Mouse (Mus musculus): ENCODE measurements around the gene Ap3s2. TPM values are rescaled to one million over a fixed set of nuclear protein-coding genes. Genes with fewer than 3 reads are reported as not detected.

Gene Ap3s2
- polyA plus RNA-seq, 1 experiment from 2014 or later: 9.8 TPM

DNA sequence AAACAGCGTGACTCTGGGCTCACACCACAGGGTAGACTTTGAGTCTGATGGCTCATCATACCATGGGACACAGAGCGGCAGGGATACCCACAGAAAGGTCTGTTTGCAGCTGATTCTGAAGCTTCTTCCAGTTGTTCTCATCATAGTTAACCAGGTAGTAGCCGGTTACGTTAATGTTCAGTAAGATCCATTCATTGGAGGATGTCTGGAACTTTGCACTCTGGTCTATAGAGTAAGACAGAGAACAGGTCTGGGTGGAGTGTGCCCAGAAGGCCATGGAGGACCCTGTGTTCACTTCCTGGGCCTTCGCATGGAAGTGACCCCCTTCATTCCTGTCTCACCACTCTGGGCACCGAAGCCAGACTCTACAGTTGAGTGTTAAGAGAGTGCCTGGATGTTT, 85.3 kb downstream of the Ap3s2 start:
- H3K4me3 ChIP-seq (ENCODE audit: low read depth, low read length): no peak overlapping the region
- no peak overlapping the region for H3K9ac ChIP-seq (ENCODE audit: low read depth, low read length)
- no peaks in the 10 kb centered on the region for H3K4me1 ChIP-seq (ENCODE audit: control insufficient read depth, low read depth, low read length)
- no peaks in the 10 kb centered on the region for H3K9me3 ChIP-seq (replicated peaks; ENCODE audit: control insufficient read depth, low read length)
- ATAC-seq (ENCODE audit: low read depth): no peak
- H3K27me3 ChIP-seq (ENCODE audit: control insufficient read depth, insufficient read depth, low read depth, low read length): no peaks in the 10 kb centered on the region
- H3K4me2 ChIP-seq (ENCODE audit: low read depth, low read length): no peak overlapping the region
- 75% methylated on average over 6 of the region's 6 CpGs for WGBS (ENCODE audit: insufficient replicate concordance)
- H3K27ac ChIP-seq (ENCODE audit: low read length): no peak overlapping the region
- no peaks in the 10 kb centered on the region for H3K36me3 ChIP-seq (ENCODE audit: control insufficient read depth, insufficient read depth)

- ATAC-seq (ENCODE audit: low read depth): no peak
- Histone ChIP-seq H3K27ac (ENCODE audit: low read length) (no peak overlapping the region), H3K9ac (ENCODE audit: low read depth, low read length) (no peak overlapping the region), H3K4me1 (ENCODE audit: control insufficient read depth, low read depth, low read length) (no peaks in the 10 kb centered on the region), H3K4me2 (ENCODE audit: low read depth, low read length) (no peak overlapping the region), H3K36me3 (ENCODE audit: control insufficient read depth, insufficient read depth) (no peaks in the 10 kb centered on the region), H3K4me3 (ENCODE audit: low read depth, low read length) (no peak overlapping the region), H3K9me3 (replicated peaks; ENCODE audit: control insufficient read depth, low read length) (no peaks in the 10 kb centered on the region), H3K27me3 (ENCODE audit: control insufficient read depth, insufficient read depth, low read depth, low read length) (no peaks in the 10 kb centered on the region)
Measured at GRCm38 (mm10) chr7:79832980-79833379, 87.5 kb downstream of the Ap3s2 start.

GRCm38 (mm10) chr7:79831585-79831984, 88.9 kb downstream of the Ap3s2 start:
- Histone ChIP-seq H3K27me3 (ENCODE audit: control insufficient read depth, insufficient read depth, low read depth, low read length) (no peaks in the 10 kb centered on the region), H3K9ac (ENCODE audit: low read depth, low read length) (no peak overlapping the region)
- 61% methylated on average over 6 of the region's 6 CpGs for WGBS (ENCODE audit: insufficient replicate concordance)

DNA sequence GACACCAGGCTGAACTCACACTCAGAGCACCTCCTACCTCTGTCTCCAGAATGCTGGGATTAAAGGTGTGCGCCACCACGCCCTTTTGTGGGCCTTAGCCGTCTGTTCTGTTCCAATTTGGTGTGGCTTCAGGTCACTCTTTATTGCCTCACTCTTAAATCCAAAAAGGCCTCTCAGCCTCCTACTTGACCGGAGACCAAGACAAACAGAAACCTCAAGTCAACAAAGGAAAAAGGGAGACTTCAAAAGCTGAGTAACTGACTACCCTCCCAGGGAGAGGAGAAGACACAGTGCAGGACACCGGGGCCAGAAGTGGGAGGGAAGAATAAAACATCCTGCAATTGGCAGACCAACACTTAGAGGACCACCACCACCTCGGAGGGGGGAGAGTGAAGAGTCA, 89.3 kb downstream of the Ap3s2 start:
- Histone ChIP-seq H3K4me1 (ENCODE audit: control insufficient read depth, low read depth, low read length) (no peaks in the 10 kb centered on the region), H3K9ac (ENCODE audit: low read depth, low read length) (no peak overlapping the region), H3K27me3 (ENCODE audit: control insufficient read depth, insufficient read depth, low read depth, low read length) (no peaks in the 10 kb centered on the region), H3K36me3 (ENCODE audit: control insufficient read depth, insufficient read depth) (no peaks in the 10 kb centered on the region), H3K4me3 (ENCODE audit: low read depth, low read length) (no peak overlapping the region), H3K4me2 (ENCODE audit: low read depth, low read length) (no peak overlapping the region), H3K9me3 (replicated peaks; ENCODE audit: control insufficient read depth, low read length) (no peaks in the 10 kb centered on the region), H3K27ac (ENCODE audit: low read length) (no peak overlapping the region)
- no peak for ATAC-seq (ENCODE audit: low read depth)
- WGBS (ENCODE audit: insufficient replicate concordance): 48% methylated on average over 6 of the region's 6 CpGs

More at GRCm38 (mm10) chr7:79831585-79831984, 88.9 kb downstream of the Ap3s2 start:
- no peak overlapping the region for H3K27ac ChIP-seq (ENCODE audit: low read length)
- no peaks in the 10 kb centered on the region for H3K9me3 ChIP-seq (replicated peaks; ENCODE audit: control insufficient read depth, low read length)
- no peaks in the 10 kb centered on the region for H3K4me1 ChIP-seq (ENCODE audit: control insufficient read depth, low read depth, low read length)
- no peak for ATAC-seq (ENCODE audit: low read depth)
- H3K4me3 ChIP-seq (ENCODE audit: low read depth, low read length): no peak overlapping the region
- no peaks in the 10 kb centered on the region for H3K36me3 ChIP-seq (ENCODE audit: control insufficient read depth, insufficient read depth)
- no peak overlapping the region for H3K4me2 ChIP-seq (ENCODE audit: low read depth, low read length)

DNA sequence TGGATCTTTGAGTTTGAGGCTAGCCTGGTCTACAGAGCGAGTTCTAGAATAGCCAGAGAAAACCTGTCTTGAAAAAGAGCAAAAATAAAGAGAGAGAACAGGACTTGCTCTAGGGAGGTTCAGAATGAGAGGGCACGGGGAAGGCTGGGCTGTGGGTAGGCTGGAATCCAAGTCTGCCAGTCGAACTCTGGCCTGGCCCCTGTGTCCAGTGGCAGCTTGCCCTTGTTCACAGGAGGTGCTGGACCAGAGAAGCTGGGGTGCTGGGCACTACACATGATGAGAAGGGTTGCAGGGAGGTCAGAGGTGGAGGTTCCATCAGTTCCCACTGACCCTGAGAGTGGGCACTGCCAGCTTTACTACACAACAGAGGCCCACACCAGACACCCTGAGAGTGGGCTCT, 92.1 kb downstream of the Ap3s2 start:
- no peaks in the 10 kb centered on the region for H3K4me1 ChIP-seq (ENCODE audit: control insufficient read depth, low read depth, low read length)
- H3K9ac ChIP-seq (ENCODE audit: low read depth, low read length): no peak overlapping the region
- H3K4me2 ChIP-seq (ENCODE audit: low read depth, low read length): no peak overlapping the region
- WGBS (ENCODE audit: insufficient replicate concordance): 63% methylated on average over 3 of the region's 3 CpGs
- no peaks in the 10 kb centered on the region for H3K27me3 ChIP-seq (ENCODE audit: control insufficient read depth, insufficient read depth, low read depth, low read length)
- no peak for ATAC-seq (ENCODE audit: low read depth)
- peaks cover 2% of the 10 kb centered on the region; the same call in 1 of the 2 replicates for H3K36me3 ChIP-seq (ENCODE audit: control insufficient read depth, insufficient read depth)
- H3K9me3 ChIP-seq (replicated peaks; ENCODE audit: control insufficient read depth, low read length): no peaks in the 10 kb centered on the region
- H3K27ac ChIP-seq (ENCODE audit: low read length): no peak overlapping the region
- H3K4me3 ChIP-seq (ENCODE audit: low read depth, low read length): no peak overlapping the region

Small RNA genes lying within 50 kb of the gene (microRNA-seq; reads per million reads assigned to microRNA genes)
- not detected for gene Gm24541

Other genes starting within 250 kb of the Ap3s2 start
- 0.19 and 0.22 TPM in 2 replicates for gene Kif7, start 204.9 kb downstream of the Ap3s2 start, polyA plus RNA-seq (2015; fragmentation: Nextera tagmentation; extraction: Ambion mirVana)
- gene Plin1, start 187.7 kb downstream of the Ap3s2 start, polyA plus RNA-seq (2015; fragmentation: Nextera tagmentation; extraction: Ambion mirVana): not detected in 2 replicates
- 4.5 and 4.9 TPM in 2 replicates for gene Pex11a, start 177.5 kb downstream of the Ap3s2 start, polyA plus RNA-seq (2015; fragmentation: Nextera tagmentation; extraction: Ambion mirVana)
- gene Wdr93, start 177.5 kb downstream of the Ap3s2 start, polyA plus RNA-seq (2015; fragmentation: Nextera tagmentation; extraction: Ambion mirVana): 0.07 and 0.09 TPM in 2 replicates
- gene Mesp1, start 126.9 kb downstream of the Ap3s2 start, polyA plus RNA-seq (2015; fragmentation: Nextera tagmentation; extraction: Ambion mirVana): 0.09 TPM in 1 of 2 replicates, not detected in the other
- 0.07 TPM in 1 of 2 replicates, not detected in the other for gene Mesp2, start 109.9 kb downstream of the Ap3s2 start, polyA plus RNA-seq (2015; fragmentation: Nextera tagmentation; extraction: Ambion mirVana)
- gene Anpep, start 59.6 kb downstream of the Ap3s2 start, polyA plus RNA-seq (2015; fragmentation: Nextera tagmentation; extraction: Ambion mirVana): 16.8 and 26.6 TPM in 2 replicates
- gene Arpin, start 14.7 kb upstream of the Ap3s2 start, polyA plus RNA-seq (2015; fragmentation: Nextera tagmentation; extraction: Ambion mirVana): 3.1 and 3.2 TPM in 2 replicates
- gene Zfp710, start 104.2 kb upstream of the Ap3s2 start, polyA plus RNA-seq (2015; fragmentation: Nextera tagmentation; extraction: Ambion mirVana): 6.8 and 7.4 TPM in 2 replicates
- gene Idh2, start 194.7 kb upstream of the Ap3s2 start, polyA plus RNA-seq (2015; fragmentation: Nextera tagmentation; extraction: Ambion mirVana): 204 and 221 TPM in 2 replicates